Mouse (Mus musculus): ENCODE data around the gene Lif.

GRCm38 (mm10) chr11:4300683-4301082, 43.3 kb downstream of the Lif start:
- TF ChIP-seq CTCF (IDR thresholded peaks at IDR 0.05), result no peak
- TF ChIP-seq EP300 (IDR thresholded peaks at IDR 0.05), result no peak
